Mouse (Mus musculus) liver, postnatal 0 days (tissue): Measurements from ENCODE around the gene Ssr3. TPM values are rescaled to one million over a fixed set of nuclear protein-coding genes. Genes with fewer than 3 reads are reported as not detected.

Experiments used
- ATAC-seq: fragments of 200-750 bp; cut with Nextera tagmentation; 2 replicates; pipeline ENCODE4 v1.8.0; 2017; ENCODE audit warnings: mild to moderate bottlenecking, moderate library complexity
- DNase-seq: peaks from one replicate; pipeline ENCODE4 v3.0.0-alpha.2; 2016
- H3K27ac ChIP-seq: fragments of 300-500 bp; sonication (generic); 2 replicates; pipeline ENCODE4 v1.5.1; 2014; ENCODE audit warnings: antibody characterized with exemption, moderate library complexity, mild to moderate bottlenecking, low read depth
- H3K27me3 ChIP-seq: fragments of 300-500 bp; sonication (generic); 2 replicates; pipeline ENCODE4 v1.6.1; 2014; ENCODE audit warnings: low read length, control low read depth, mixed read lengths; ENCODE audit not compliant: insufficient read depth
- H3K36me3 ChIP-seq: fragments of 300-500 bp; sonication (generic); replicated peaks from 2 replicates; pipeline ENCODE4 v1.6.1; 2014; ENCODE audit warnings: mild to moderate bottlenecking, control low read depth, low read length, moderate library complexity, mixed read lengths; ENCODE audit not compliant: insufficient read depth
- H3K4me1 ChIP-seq: fragments of 300-500 bp; sonication (generic); 2 replicates; pipeline ENCODE4 v1.6.1; 2014; ENCODE audit warnings: antibody characterized with exemption, mild to moderate bottlenecking, control low read depth; ENCODE audit not compliant: insufficient read depth
- H3K4me2 ChIP-seq: fragments of 300-500 bp; sonication (generic); 2 replicates; pipeline ENCODE4 v1.6.1; 2014; ENCODE audit warnings: low read depth, mild to moderate bottlenecking, low read length, moderate library complexity, mixed read lengths
- H3K4me3 ChIP-seq: fragments of 300-500 bp; sonication (generic); 2 replicates; pipeline ENCODE4 v1.5.1; 2014; ENCODE audit warnings: low read depth, low read length
- H3K9ac ChIP-seq: fragments of 300-500 bp; sonication (generic); replicated peaks from 2 replicates; pipeline ENCODE4 v1.6.1; 2014; ENCODE audit warnings: mild to moderate bottlenecking, moderate library complexity
- H3K9me3 ChIP-seq: fragments of 300-500 bp; sonication (generic); 2 replicates; pipeline ENCODE4 v1.6.1; 2016; ENCODE audit warnings: mild to moderate bottlenecking, control low read depth, low read length, mixed read lengths
- CTCF ChIP-seq: sonication (generic); IDR thresholded peaks from 2 replicates; pipeline ENCODE4 v1.5.1; 2016; ENCODE audit warnings: antibody characterized with exemption, low read depth
- EP300 ChIP-seq: IDR thresholded peaks from 2 replicates; pipeline ENCODE4 v1.6.1; 2016; ENCODE audit warnings: antibody characterized with exemption, low read depth, mild to moderate bottlenecking
- WGBS: fragments of 180-500 bp; shearing (Covaris S2); extraction: QIAGEN DNeasy Blood & Tissue Kit; methylation state at CpG from one replicate; pipeline ENCODE4 v1.1.7; 2014; ENCODE audit not compliant: insufficient replicate concordance; 5-methylcytosine and 5-hydroxymethylcytosine counted together
- polyA plus RNA-seq: library from polyadenylated mRNA; unstranded; fragments of >200 nt; fragmentation: Nextera tagmentation; extraction: Ambion mirVana; gene quantifications from 2 replicates; pipeline ENCODE4 v1.2.1, GENCODE M21; 2015

The Ssr3 gene
- polyA plus RNA-seq, 1 experiment from 2014 or later: 89.5 TPM

GRCm38 (mm10) chr3:65419706-65420105 is 27.3 kb upstream of the Ssr3 start:
- no peak overlapping the region for H3K4me3 ChIP-seq
- H3K9ac ChIP-seq: no peak overlapping the region
- no peaks in the 10 kb centered on the region for H3K9me3 ChIP-seq
- no peak overlapping the region for H3K27ac ChIP-seq
- whole genome bisulfite sequencing: 72% methylated on average over 3 of the region's 3 CpGs
- no peaks in the 10 kb centered on the region for H3K27me3 ChIP-seq
- ATAC-seq: no peak
- no peak overlapping the region for H3K4me2 ChIP-seq
- no peak for DNase-seq
- no peaks in the 10 kb centered on the region for H3K36me3 ChIP-seq
- no peaks in the 10 kb centered on the region for H3K4me1 ChIP-seq
- TF ChIP-seq EP300: no peak
- TF ChIP-seq CTCF: no peak

GRCm38 (mm10) chr3:65417913-65418594 is 25.6 kb upstream of the Ssr3 start:
- Histone ChIP-seq H3K27me3 (no peaks in the 10 kb centered on the region), H3K27ac (no peak overlapping the region), H3K4me2 (no peak overlapping the region), H3K4me1 (no peaks in the 10 kb centered on the region), H3K36me3 (no peaks in the 10 kb centered on the region), H3K9ac (no peak overlapping the region), H3K4me3 (no peak overlapping the region), H3K9me3 (no peaks in the 10 kb centered on the region)
- no peak for DNase-seq
- no peak for ATAC-seq
- TF ChIP-seq EP300: no peak
- no peak for TF ChIP-seq CTCF
- WGBS: 18% methylated on average over 5 of the region's 5 CpGs

- no peak overlapping the region for H3K4me3 ChIP-seq
- no peak overlapping the region for H3K9ac ChIP-seq
- H3K27me3 ChIP-seq: no peaks in the 10 kb centered on the region
- DNase-seq: no peak
- TF ChIP-seq CTCF (no peak), EP300 (no peak)
- no peak overlapping the region for H3K4me2 ChIP-seq
- H3K36me3 ChIP-seq: no peaks in the 10 kb centered on the region
- no peak for ATAC-seq
- H3K27ac ChIP-seq: no peak overlapping the region
- no peaks in the 10 kb centered on the region for H3K9me3 ChIP-seq
- H3K4me1 ChIP-seq: no peaks in the 10 kb centered on the region
Observed at GRCm38 (mm10) chr3:65416571-65416970, 24.1 kb upstream of the Ssr3 start.

GRCm38 (mm10) chr3:65407891-65408290 is 15.5 kb upstream of the Ssr3 start:
- no peak overlapping the region for H3K9ac ChIP-seq
- DNase-seq (no peak), ATAC-seq (no peak)
- no peaks in the 10 kb centered on the region for H3K36me3 ChIP-seq
- no peaks in the 10 kb centered on the region for H3K27me3 ChIP-seq
- no peaks in the 10 kb centered on the region for H3K4me1 ChIP-seq
- no peak overlapping the region for H3K27ac ChIP-seq
- H3K4me2 ChIP-seq: no peak overlapping the region
- no peak overlapping the region for H3K4me3 ChIP-seq
- H3K9me3 ChIP-seq: no peaks in the 10 kb centered on the region
- TF ChIP-seq CTCF: no peak
- no peak for TF ChIP-seq EP300

GRCm38 (mm10) chr3:65405781-65406180 is 13.4 kb upstream of the Ssr3 start:
- WGBS: 67% methylated on average over 4 of the region's 4 CpGs
- no peaks in the 10 kb centered on the region for H3K9me3 ChIP-seq
- no peak overlapping the region for H3K9ac ChIP-seq
- no peak overlapping the region for H3K4me2 ChIP-seq
- H3K4me1 ChIP-seq: no peaks in the 10 kb centered on the region
- no peaks in the 10 kb centered on the region for H3K27me3 ChIP-seq
- H3K4me3 ChIP-seq: no peak overlapping the region
- TF ChIP-seq CTCF (no peak), EP300 (no peak)
- ATAC-seq (no peak), DNase-seq (no peak)
- no peaks in the 10 kb centered on the region for H3K36me3 ChIP-seq
- H3K27ac ChIP-seq: no peak overlapping the region

GRCm38 (mm10) chr3:65397566-65397965 is 5.1 kb upstream of the Ssr3 start:
- Histone ChIP-seq H3K9me3 (no peaks in the 10 kb centered on the region), H3K4me2 (no peak overlapping the region), H3K36me3 (no peaks in the 10 kb centered on the region), H3K27ac (no peak overlapping the region), H3K4me3 (no peak overlapping the region), H3K27me3 (no peaks in the 10 kb centered on the region), H3K9ac (no peak overlapping the region), H3K4me1 (no peaks in the 10 kb centered on the region)
- DNase-seq (no peak), ATAC-seq (no peak)
- TF ChIP-seq EP300 (no peak), CTCF (no peak)
- WGBS: 82% methylated on average over 3 of the region's 3 CpGs
